Mouse (Mus musculus) gastrocnemius, adult 2 months (tissue): ENCODE results near the gene Anapc15-ps. TPM values are rescaled to one million over a fixed set of nuclear protein-coding genes. Genes with fewer than 3 reads are reported as not detected.
A peak's percentile ranks its signal among the peaks of the same experiment; 100 is the strongest.

Experiments
- DNase-seq: peaks from one replicate; pipeline ENCODE4 v3.0.0; 2022
- H3K27ac ChIP-seq: fragments of 200-600 bp; 2 replicates; pipeline ENCODE4 v1.8.1; 2022; ENCODE audit warnings: mild to moderate bottlenecking
- H3K4me3 ChIP-seq: fragments of 200-600 bp; 2 replicates; pipeline ENCODE4 v1.8.1; 2022; ENCODE audit warnings: mild to moderate bottlenecking, moderate library complexity
- CTCF ChIP-seq: fragments of 200-600 bp; IDR thresholded peaks from 2 replicates; pipeline ENCODE4 v1.8.1; 2022; ENCODE audit warnings: antibody characterized with exemption, mild to moderate bottlenecking, moderate library complexity
- intact Hi-C: fragments of 180-260 bp; cut with DNase I; formaldehyde crosslinking; loops from one replicate; pipeline ENCODE4 v1.15.1; 2025
- total RNA-seq, 2 experiments: library from RNA; stranded (reverse); gene quantifications; 2 replicates each; pipeline ENCODE4 v1.2.3; 2021

Gene Anapc15-ps
- total RNA-seq, 2 experiments from 2014 or later: not detected

- no peak for TF ChIP-seq CTCF
- Histone ChIP-seq H3K27ac (peak overlapping the region; percentile 85), H3K4me3 (peak overlapping the region; percentile 68)
- intact Hi-C loops: loop anchor here (5.0 kb wide), 1 partner anchor 115 kb away; the partner anchor contains the start of gene Nudt4
- DNase-seq: no peak
Measured at GRCm38 (mm10) chr10:95676991-95677355, 3.7 kb upstream of the Anapc15-ps start.

- intact Hi-C loops: loop anchor here (5.0 kb wide), 1 partner anchor 114 kb away; the partner anchor contains the start of gene Nudt4
- H3K4me3 ChIP-seq: no peak overlapping the region
- TF ChIP-seq CTCF: no peak
Measured at GRCm38 (mm10) chr10:95676387-95676786, 3.1 kb upstream of the Anapc15-ps start.

DNA sequence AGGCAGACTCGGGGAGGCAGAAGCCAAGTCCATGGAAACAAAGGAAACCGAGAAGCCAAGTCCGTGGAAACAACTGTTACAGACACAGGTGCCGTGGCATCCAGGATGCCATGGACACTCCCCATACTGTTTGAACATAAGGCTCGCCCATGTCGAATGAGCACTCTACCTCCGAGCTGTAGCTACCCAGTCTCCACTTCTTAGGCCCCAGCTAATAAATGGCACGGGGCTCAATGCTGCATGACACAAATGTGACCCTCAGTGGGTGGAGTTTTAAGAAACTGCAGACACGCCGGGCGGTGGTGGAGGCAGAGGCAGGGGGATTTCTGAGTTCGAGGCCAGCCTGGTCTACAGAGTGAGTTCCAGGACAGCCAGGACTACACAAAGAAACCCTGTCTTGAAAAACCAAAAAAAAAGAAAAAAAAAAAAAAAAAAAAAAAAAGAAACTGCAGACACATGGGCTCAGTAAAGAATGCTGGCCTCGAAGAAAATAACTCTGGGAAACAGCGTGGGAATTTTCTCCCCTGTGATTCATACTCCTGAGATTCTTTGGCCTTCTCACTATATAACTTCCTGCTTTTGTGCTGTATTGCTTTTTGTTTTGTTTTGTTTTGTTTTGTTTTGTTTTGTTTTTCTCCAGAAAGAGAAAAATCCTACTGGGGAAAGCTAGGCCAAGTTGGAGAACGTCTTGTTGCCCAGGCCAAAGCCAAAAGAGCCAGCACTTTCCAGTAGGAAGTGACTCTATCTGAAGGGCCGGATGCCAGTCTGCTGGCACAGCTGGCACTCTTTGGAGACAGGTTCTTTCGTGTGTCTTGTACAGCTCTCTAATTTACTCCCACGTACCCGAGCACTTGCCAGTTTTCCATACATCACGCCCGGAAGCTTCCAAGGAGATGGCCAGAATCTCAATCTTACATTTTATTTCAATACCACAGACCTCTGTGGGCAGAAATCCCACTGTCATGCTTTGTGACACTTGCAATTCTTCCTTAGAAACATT lies 2.2 kb downstream of the Anapc15-ps start:
- Histone ChIP-seq H3K27ac (peak overlapping the region; percentile 61), H3K4me3 (no peak overlapping the region)
- peak; percentile 77 for DNase-seq
- intact Hi-C loops: no loop called here
- no peak for TF ChIP-seq CTCF

More at GRCm38 (mm10) chr10:95676387-95676786, 3.1 kb upstream of the Anapc15-ps start:
- H3K27ac ChIP-seq: no peak overlapping the region
- DNase-seq: no peak

GRCm38 (mm10) chr10:95669872-95670271 lies 3.4 kb downstream of the Anapc15-ps start:
- DNase-seq: no peak
- no peak overlapping the region for H3K27ac ChIP-seq
- no peak overlapping the region for H3K4me3 ChIP-seq
- intact Hi-C loops: loop anchor here (5.0 kb wide), 1 partner anchor 102 kb away; no protein-coding TSS in a partner anchor
- no peak for TF ChIP-seq CTCF

- Histone ChIP-seq H3K27ac (no peak overlapping the region), H3K4me3 (no peak overlapping the region)
- intact Hi-C loops: loop anchor here (5.0 kb wide), 1 partner anchor 103 kb away; no protein-coding TSS in a partner anchor
- no peak for TF ChIP-seq CTCF
- DNase-seq: no peak
Measured at GRCm38 (mm10) chr10:95669034-95669433, 4.2 kb downstream of the Anapc15-ps start.

DNA sequence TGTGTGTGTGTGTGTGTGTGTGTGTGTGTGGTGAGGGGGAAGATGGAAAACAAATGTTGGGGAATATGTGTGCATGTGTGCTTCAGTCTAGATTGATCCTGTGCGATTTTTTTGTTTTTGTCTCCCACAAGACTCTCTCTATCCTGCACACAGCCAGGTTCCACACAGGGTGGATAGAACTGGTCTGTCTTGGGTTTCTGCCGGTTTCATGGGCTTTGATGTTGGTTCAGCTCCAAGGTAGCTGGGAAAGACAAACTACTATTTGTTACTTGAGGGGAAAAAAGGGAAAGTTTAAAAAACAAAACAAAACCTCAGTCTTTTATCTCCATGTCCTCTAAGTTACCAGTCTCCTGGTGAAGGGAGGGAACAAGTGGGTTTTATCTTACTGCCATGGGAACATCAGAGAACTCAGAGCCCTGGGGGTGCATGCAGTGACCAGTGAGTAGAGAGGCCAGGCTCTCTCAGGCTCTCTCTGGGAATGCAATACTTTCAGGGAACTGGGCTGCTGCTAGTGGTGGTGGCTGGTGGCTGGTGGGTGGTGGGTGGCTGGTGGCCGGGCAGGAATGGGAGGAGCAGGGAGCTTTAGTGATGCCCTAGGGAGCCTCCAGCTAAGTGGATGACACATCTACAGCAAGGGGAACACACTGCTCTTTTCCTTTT lies 5.8 kb downstream of the Anapc15-ps start:
- no peak for DNase-seq
- Histone ChIP-seq H3K27ac (peak overlapping the region; percentile 35; the same call in 1 of the 2 replicates), H3K4me3 (no peak overlapping the region)
- intact Hi-C loops: loop anchor here (5.0 kb wide), 1 partner anchor 105 kb away; no protein-coding TSS in a partner anchor
- no peak for TF ChIP-seq CTCF

- intact Hi-C loops: loop anchor here (5.0 kb wide), 1 partner anchor 106 kb away; no protein-coding TSS in a partner anchor
- no peak overlapping the region for H3K4me3 ChIP-seq
- H3K27ac ChIP-seq: peak overlapping the region; percentile 83
- no peak for DNase-seq
- no peak for TF ChIP-seq CTCF
Measured at GRCm38 (mm10) chr10:95666791-95667190, 6.5 kb downstream of the Anapc15-ps start.

- H3K4me3 ChIP-seq: no peak overlapping the region
- no peak for TF ChIP-seq CTCF
- intact Hi-C loops: loop anchor here (5.0 kb wide), 1 partner anchor 107 kb away; no protein-coding TSS in a partner anchor
Measured at GRCm38 (mm10) chr10:95665426-95665990, 7.7 kb downstream of the Anapc15-ps start.

GRCm38 (mm10) chr10:95664613-95665012 lies 8.6 kb downstream of the Anapc15-ps start:
- H3K4me3 ChIP-seq: no peak overlapping the region
- H3K27ac ChIP-seq: 0 out of 2 replicates have a peak overlapping the region, but pooled peaks have one; percentile 53
- intact Hi-C loops: loop anchor here (5.0 kb wide), 1 partner anchor 108 kb away; no protein-coding TSS in a partner anchor
- DNase-seq: no peak
- no peak for TF ChIP-seq CTCF

More at GRCm38 (mm10) chr10:95665426-95665990, 7.7 kb downstream of the Anapc15-ps start:
- H3K27ac ChIP-seq: peak overlapping the region; percentile 83
- DNase-seq: peak; percentile 87

DNA sequence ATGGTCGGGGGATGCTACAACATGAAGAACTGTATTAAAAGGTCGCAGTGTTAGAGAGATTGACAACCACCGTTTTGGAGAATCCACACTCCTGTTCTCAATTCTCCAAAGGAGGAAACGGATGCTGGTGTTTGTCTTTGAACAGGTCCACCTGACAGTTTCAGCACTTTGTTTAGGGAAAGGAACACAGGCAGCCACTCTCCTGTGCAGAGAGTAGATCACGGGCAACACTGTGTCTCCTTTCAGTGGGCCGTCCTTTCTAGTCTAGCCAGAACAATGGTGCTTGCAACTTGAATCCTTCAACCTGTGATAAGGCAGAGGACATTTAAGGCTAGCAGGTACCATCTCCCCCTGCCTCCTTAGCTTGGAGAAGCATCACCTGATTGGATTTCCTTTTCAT lies 12.9 kb downstream of the Anapc15-ps start:
- intact Hi-C loops: no loop called here
- no peak overlapping the region for H3K27ac ChIP-seq
- no peak for DNase-seq
- no peak for TF ChIP-seq CTCF
- H3K4me3 ChIP-seq: no peak overlapping the region

GRCm38 (mm10) chr10:95659471-95660150 lies 13.6 kb downstream of the Anapc15-ps start:
- TF ChIP-seq CTCF: no peak
- no peak for DNase-seq
- H3K27ac ChIP-seq: 0 out of 2 replicates have a peak overlapping the region, but pooled peaks have one; percentile 24
- H3K4me3 ChIP-seq: no peak overlapping the region
- intact Hi-C loops: no loop called here
